Mouse (Mus musculus): Measurements from ENCODE around the gene Nptx2. TPM values are rescaled to one million over a fixed set of nuclear protein-coding genes. Genes with fewer than 3 reads are reported as not detected.

The Nptx2 gene
- total and polyA plus RNA-seq, 3 experiments: not detected

- Histone ChIP-seq H3K4me1 (ENCODE audit: control insufficient read depth in 1 of 2, insufficient read depth in 2 of 2) (peaks cover 0 to 11% of the 10 kb centered on the region in 2 experiments; a peak in 2 of 4 replicates), H3K9me3 (replicated peaks; ENCODE audit: low read length) (peaks cover 9% of the 10 kb centered on the region), H3K36me3 (replicated peaks in 1 of 2; ENCODE audit: control insufficient read depth in 1 of 2, insufficient read depth in 1 of 2, low read length in 1 of 2) (no peaks in the 10 kb centered on the region), H3K4me3 (replicated peaks in 1 of 3; ENCODE audit: low read depth in 2 of 3, low read length in 2 of 3, poor library complexity in 1 of 3) (no peak overlapping the region), H3K27ac (ENCODE audit: insufficient read depth, low read depth) (no peak overlapping the region), H3K27me3 (replicated peaks) (no peaks in the 10 kb centered on the region), H3K9ac (ENCODE audit: insufficient read depth, low read depth) (no peak overlapping the region), H3K4me2 (ENCODE audit: insufficient read depth, low read depth, poor library complexity, severe bottlenecking) (no peak overlapping the region), H3K79me2 (replicated peaks; ENCODE audit: control insufficient read depth, extremely low read depth, insufficient read depth, poor library complexity, severe bottlenecking) (no peaks in the 10 kb centered on the region)
- in situ Hi-C loops (cut with MboI; ENCODE audit: low pct_ligation_motif_present, low pct_unique_long_range_greater_than_20kb, low sequenced_read_pairs): no loop called here
- dilution Hi-C loops (cut with MboI; ENCODE audit: extremely low pct_ligation_motif_present, extremely low pct_unique_long_range_greater_than_20kb, low sequenced_read_pairs): no loop called here
- no peak for DNase-seq (ENCODE audit: extremely low read depth)
- no peak for TF ChIP-seq USF1 (IDR thresholded peaks at IDR 0.05; ENCODE audit: low read depth, low read length)
- no peak for TF ChIP-seq ZMIZ1 (IDR thresholded peaks at IDR 0.05; ENCODE audit: low read depth, low read length)
- no peak for TF ChIP-seq CHD1 (IDR thresholded peaks at IDR 0.05; ENCODE audit: low read depth, low read length)
- no peak for TF ChIP-seq PAX5 (IDR thresholded peaks at IDR 0.05; ENCODE audit: low read length)
- TF ChIP-seq TBP (conservative IDR thresholded peaks at IDR 0.05; ENCODE audit: low read depth, low read length): no peak
- no peak for TF ChIP-seq IRF4 (IDR thresholded peaks at IDR 0.05; ENCODE audit: low read depth, low read length)
- TF ChIP-seq USF2 (conservative IDR thresholded peaks at IDR 0.05; ENCODE audit: low read depth, low read length): no peak
- TF ChIP-seq MXI1 (IDR thresholded peaks at IDR 0.05; ENCODE audit: low read depth, low read length): no peak
- no peak for TF ChIP-seq E2F4 (IDR thresholded peaks at IDR 0.05; ENCODE audit: insufficient replicate concordance, low read depth, low read length)
- TF ChIP-seq ZC3H11A (IDR thresholded peaks at IDR 0.05; ENCODE audit: low read depth, low read length): no peak
- no peak for TF ChIP-seq POLR2AphosphoS2 (IDR thresholded peaks at IDR 0.05; ENCODE audit: low read depth, low read length)
- no peak for TF ChIP-seq HCFC1 (IDR thresholded peaks at IDR 0.05; ENCODE audit: low read depth, low read length)
- no peak for TF ChIP-seq TCF12 (IDR thresholded peaks at IDR 0.05; ENCODE audit: low read depth, low read length)
Measured at GRCm38 (mm10) chr5:144506689-144507552, 38.8 kb upstream of the Nptx2 start.

GRCm38 (mm10) chr5:144509431-144509830 lies 36.3 kb upstream of the Nptx2 start:
- Histone ChIP-seq H3K36me3 (replicated peaks in 1 of 2; ENCODE audit: control insufficient read depth in 1 of 2, insufficient read depth in 1 of 2, low read length in 1 of 2) (no peaks in the 10 kb centered on the region), H3K9me3 (replicated peaks; ENCODE audit: low read length) (peaks cover 9% of the 10 kb centered on the region), H3K4me2 (ENCODE audit: insufficient read depth, low read depth, poor library complexity, severe bottlenecking) (no peak overlapping the region), H3K27ac (ENCODE audit: insufficient read depth, low read depth) (no peak overlapping the region), H3K4me1 (ENCODE audit: control insufficient read depth in 1 of 2, insufficient read depth in 2 of 2) (peaks cover 0 to 3% of the 10 kb centered on the region in 2 experiments; a peak in 1 of 4 replicates), H3K4me3 (replicated peaks in 1 of 3; ENCODE audit: low read depth in 2 of 3, low read length in 2 of 3, poor library complexity in 1 of 3) (no peak overlapping the region), H3K79me2 (replicated peaks; ENCODE audit: control insufficient read depth, extremely low read depth, insufficient read depth, poor library complexity, severe bottlenecking) (no peaks in the 10 kb centered on the region), H3K27me3 (replicated peaks) (no peaks in the 10 kb centered on the region), H3K9ac (ENCODE audit: insufficient read depth, low read depth) (no peak overlapping the region)
- no peak for DNase-seq (ENCODE audit: extremely low read depth)
- in situ Hi-C loops (cut with MboI; ENCODE audit: low pct_ligation_motif_present, low pct_unique_long_range_greater_than_20kb, low sequenced_read_pairs) (no loop called here), dilution Hi-C loops (cut with MboI; ENCODE audit: extremely low pct_ligation_motif_present, extremely low pct_unique_long_range_greater_than_20kb, low sequenced_read_pairs) (no loop called here)
- TF ChIP-seq TBP (conservative IDR thresholded peaks at IDR 0.05; ENCODE audit: low read depth, low read length) (no peak), ZKSCAN1 (IDR thresholded peaks at IDR 0.05; ENCODE audit: borderline replicate concordance, low read depth, low read length) (no peak), PAX5 (IDR thresholded peaks at IDR 0.05; ENCODE audit: low read length) (no peak), JUND (conservative IDR thresholded peaks at IDR 0.05; ENCODE audit: low read depth, low read length) (no peak), GABPA (IDR thresholded peaks at IDR 0.05; ENCODE audit: insufficient replicate concordance, low read depth, low read length) (no peak), MYC (IDR thresholded peaks at IDR 0.05; ENCODE audit: low read depth, low read length) (no peak), POLR2A (IDR thresholded peaks at IDR 0.05; ENCODE audit: low read depth, low read length) (no peak), KAT2A (IDR thresholded peaks at IDR 0.05; ENCODE audit: insufficient replicate concordance, low read length) (no peak), HCFC1 (IDR thresholded peaks at IDR 0.05; ENCODE audit: low read depth, low read length) (no peak), EP300 (IDR thresholded peaks at IDR 0.05; ENCODE audit: low read length) (no peak), RAD21 (IDR thresholded peaks at IDR 0.05; ENCODE audit: low read depth, low read length) (no peak), CTCF (conservative IDR thresholded peaks at IDR 0.05 in 1 of 2, IDR thresholded peaks at IDR 0.05 in 1 of 2; ENCODE audit: low read depth in 2 of 2, low read length in 2 of 2) (no peak), SIN3A (IDR thresholded peaks at IDR 0.05; ENCODE audit: low read length) (no peak), MAX (IDR thresholded peaks at IDR 0.05; ENCODE audit: low read length) (no peak), ZMIZ1 (IDR thresholded peaks at IDR 0.05; ENCODE audit: low read depth, low read length) (no peak), ZC3H11A (IDR thresholded peaks at IDR 0.05; ENCODE audit: low read depth, low read length) (no peak), IRF4 (IDR thresholded peaks at IDR 0.05; ENCODE audit: low read depth, low read length) (no peak), NRF1 (IDR thresholded peaks at IDR 0.05; ENCODE audit: low read depth, low read length) (no peak), ETS1 (conservative IDR thresholded peaks at IDR 0.05; ENCODE audit: low read depth, low read length) (no peak)

Data from CH12.LX (cell line).